Mouse (Mus musculus) limb, embryonic 15.5 days (tissue): ENCODE data around the gene Gm13285. TPM values are rescaled to one million over a fixed set of nuclear protein-coding genes. Genes with fewer than 3 reads are reported as not detected.
A peak's percentile ranks its signal among the peaks of the same experiment; 100 is the strongest.
"Not testable (repeated sequence)": the region's sequence is repeated elsewhere in the genome, so short reads cannot be mapped to it uniquely, and the experiment has no call there.

Experiments used
- ATAC-seq: fragments of 200-750 bp; cut with Nextera tagmentation; 2 replicates; pipeline ENCODE4 v1.8.0; 2017; ENCODE audit warnings: low read depth, moderate TSS enrichment; ENCODE audit not compliant: insufficient number of reproducible peaks, low FRiP score, low TSS enrichment
- H3K27ac ChIP-seq: fragments of 300-500 bp; sonication (generic); 2 replicates; pipeline ENCODE4 v1.5.1; 2015; ENCODE audit warnings: moderate library complexity, mild to moderate bottlenecking, inconsistent platforms
- H3K27me3 ChIP-seq: fragments of 300-500 bp; sonication (generic); 2 replicates; pipeline ENCODE4 v1.6.1; 2015; ENCODE audit warnings: inconsistent platforms
- H3K36me3 ChIP-seq: fragments of 300-500 bp; sonication (generic); 2 replicates; pipeline ENCODE4 v1.6.1; 2015; ENCODE audit warnings: inconsistent platforms
- H3K4me1 ChIP-seq: fragments of 300-500 bp; sonication (generic); 2 replicates; pipeline ENCODE4 v1.6.1; 2015; ENCODE audit warnings: inconsistent platforms
- H3K4me2 ChIP-seq: fragments of 300-500 bp; sonication (generic); 2 replicates; pipeline ENCODE4 v1.6.1; 2015; ENCODE audit warnings: mild to moderate bottlenecking, inconsistent platforms
- H3K4me3 ChIP-seq: fragments of 300-500 bp; sonication (generic); 2 replicates; pipeline ENCODE4 v1.5.1; 2015; ENCODE audit warnings: mild to moderate bottlenecking, inconsistent platforms
- H3K9ac ChIP-seq: fragments of 300-500 bp; sonication (generic); 2 replicates; pipeline ENCODE4 v1.6.1; 2015; ENCODE audit warnings: inconsistent platforms
- H3K9me3 ChIP-seq: fragments of 300-500 bp; sonication (generic); 2 replicates; pipeline ENCODE4 v1.6.1; 2016; ENCODE audit warnings: inconsistent platforms
- WGBS: fragments of 180-500 bp; shearing (Covaris S2); methylation state at CpG from one replicate; pipeline ENCODE4 v1.1.7; 2015; 5-methylcytosine and 5-hydroxymethylcytosine counted together
- polyA plus RNA-seq: library from polyadenylated mRNA; unstranded; fragments of >200 nt; fragmentation: Nextera tagmentation; extraction: Ambion mirVana; gene quantifications from 2 replicates; pipeline ENCODE4 v1.2.1, GENCODE M21; 2015

The Gm13285 gene
- polyA plus RNA-seq, 1 experiment from 2014 or later, result 0.93 TPM

GRCm38 (mm10) chr4:88773534-88773933 lies 25.9 kb upstream of the Gm13285 start, which contains the start of gene Gm13290:
TSS of gene Gm13290 (plus strand) at chr4:88773834.
- H3K9me3 ChIP-seq, H3K36me3 ChIP-seq, H3K4me2 ChIP-seq, H3K9ac ChIP-seq, H3K4me3 ChIP-seq, H3K27ac ChIP-seq, ATAC-seq, H3K27me3 ChIP-seq, H3K4me1 ChIP-seq: not testable (repeated sequence)
- no CpG with 5 or more reads among the region's 32 CpGs for WGBS

- H3K27me3 ChIP-seq, H3K4me1 ChIP-seq, H3K9me3 ChIP-seq, H3K4me3 ChIP-seq, H3K27ac ChIP-seq, H3K9ac ChIP-seq, ATAC-seq, H3K4me2 ChIP-seq, H3K36me3 ChIP-seq: not testable (repeated sequence)
- no CpG with 5 or more reads among the region's 29 CpGs for WGBS
Measured at GRCm38 (mm10) chr4:88776622-88777021, 22.8 kb upstream of the Gm13285 start, which contains the start of gene Gm13289. TSS of gene Gm13289 (plus strand) at chr4:88776922.

GRCm38 (mm10) chr4:88779550-88779949 lies 19.9 kb upstream of the Gm13285 start, which contains the start of gene Gm13272:
TSS of gene Gm13272 (plus strand) at chr4:88779850.
- not testable (repeated sequence) for ATAC-seq, H3K4me1 ChIP-seq, H3K27ac ChIP-seq, H3K4me2 ChIP-seq, H3K4me3 ChIP-seq, H3K27me3 ChIP-seq, H3K9me3 ChIP-seq, H3K9ac ChIP-seq, H3K36me3 ChIP-seq
- WGBS, result no CpG with 5 or more reads among the region's 29 CpGs

GRCm38 (mm10) chr4:88780320-88780719 lies 19.1 kb upstream of the Gm13285 start:
- H3K4me3 ChIP-seq, H3K36me3 ChIP-seq, H3K27me3 ChIP-seq, H3K9me3 ChIP-seq, ATAC-seq, H3K9ac ChIP-seq, H3K4me1 ChIP-seq, H3K4me2 ChIP-seq, H3K27ac ChIP-seq: not testable (repeated sequence)
- 44% methylated on average over 16 of the region's 18 CpGs for whole genome bisulfite sequencing

GRCm38 (mm10) chr4:88781831-88782230 lies 17.6 kb upstream of the Gm13285 start, which contains the start of gene Ifnz:
TSS of gene Ifnz (plus strand) at chr4:88782131.
- H3K9me3 ChIP-seq, H3K4me1 ChIP-seq, H3K27me3 ChIP-seq, H3K36me3 ChIP-seq, H3K9ac ChIP-seq, ATAC-seq: not testable (repeated sequence)
- H3K4me3 ChIP-seq, result peak within 1 kb of the TSS; percentile 24; the same call in 1 of the 2 replicates
- H3K4me2 ChIP-seq, result peak within 1 kb of the TSS; percentile 34
- peak within 1 kb of the TSS; percentile 65 for H3K27ac ChIP-seq
- WGBS, result 16% methylated on average over 5 of the region's 7 CpGs

GRCm38 (mm10) chr4:88782335-88782734 lies 17.1 kb upstream of the Gm13285 start:
- WGBS, result 0% methylated on average over 10 of the region's 31 CpGs
- ATAC-seq, H3K9me3 ChIP-seq, H3K9ac ChIP-seq, H3K27me3 ChIP-seq, H3K4me1 ChIP-seq, H3K36me3 ChIP-seq: not testable (repeated sequence)
- Histone ChIP-seq H3K27ac (peak overlapping the region; percentile 65), H3K4me2 (peak overlapping the region; percentile 34), H3K4me3 (peak overlapping the region; percentile 24; the same call in 1 of the 2 replicates)

- H3K4me1 ChIP-seq, H3K4me2 ChIP-seq, H3K27me3 ChIP-seq, H3K9me3 ChIP-seq, H3K9ac ChIP-seq, H3K27ac ChIP-seq, H3K4me3 ChIP-seq, H3K36me3 ChIP-seq, ATAC-seq: not testable (repeated sequence)
- WGBS, result no CpG with 5 or more reads among the region's 27 CpGs
Measured at GRCm38 (mm10) chr4:88785409-88785808, 14.1 kb upstream of the Gm13285 start, which contains the start of gene Gm13276. TSS of gene Gm13276 (plus strand) at chr4:88785709.

- H3K4me2 ChIP-seq, H3K36me3 ChIP-seq, H3K4me1 ChIP-seq, H3K27me3 ChIP-seq, H3K9me3 ChIP-seq, H3K9ac ChIP-seq, H3K4me3 ChIP-seq, H3K27ac ChIP-seq, ATAC-seq: not testable (repeated sequence)
- WGBS, result 0% methylated on average over 2 of the region's 28 CpGs
Measured at GRCm38 (mm10) chr4:88788402-88788801, 11.1 kb upstream of the Gm13285 start, which contains the start of gene Gm13277. TSS of gene Gm13277 (plus strand) at chr4:88788632.

- H3K4me2 ChIP-seq, H3K36me3 ChIP-seq, ATAC-seq, H3K9ac ChIP-seq, H3K4me1 ChIP-seq, H3K9me3 ChIP-seq, H3K27ac ChIP-seq, H3K4me3 ChIP-seq, H3K27me3 ChIP-seq: not testable (repeated sequence)
- WGBS, result no CpG with 5 or more reads among the region's 28 CpGs
Measured at GRCm38 (mm10) chr4:88791250-88791649, 8.2 kb upstream of the Gm13285 start, which contains the start of gene Gm13278. TSS of gene Gm13278 (plus strand) at chr4:88791550.

GRCm38 (mm10) chr4:88793936-88794675 lies 5.4 kb upstream of the Gm13285 start, which contains the start of gene Gm13275:
TSS of gene Gm13275 (plus strand) at chr4:88794487.
- not testable (repeated sequence) for H3K27me3 ChIP-seq, H3K4me1 ChIP-seq, H3K9me3 ChIP-seq, H3K4me3 ChIP-seq, H3K4me2 ChIP-seq, H3K9ac ChIP-seq, H3K36me3 ChIP-seq, H3K27ac ChIP-seq, ATAC-seq
- 0% methylated on average over 16 of the region's 52 CpGs for WGBS

GRCm38 (mm10) chr4:88797097-88797496 lies 2.4 kb upstream of the Gm13285 start, which contains the start of gene Gm13279:
TSS of gene Gm13279 (plus strand) at chr4:88797397.
- not testable (repeated sequence) for H3K9me3 ChIP-seq, H3K27ac ChIP-seq, H3K36me3 ChIP-seq, H3K4me1 ChIP-seq, H3K4me3 ChIP-seq, H3K4me2 ChIP-seq, H3K9ac ChIP-seq, H3K27me3 ChIP-seq, ATAC-seq
- WGBS, result no CpG with 5 or more reads among the region's 28 CpGs

- not testable (repeated sequence) for H3K27ac ChIP-seq, H3K9me3 ChIP-seq, H3K36me3 ChIP-seq, H3K27me3 ChIP-seq, H3K9ac ChIP-seq, H3K4me1 ChIP-seq, ATAC-seq, H3K4me2 ChIP-seq, H3K4me3 ChIP-seq
- WGBS, result no CpG with 5 or more reads among the region's 29 CpGs
Measured at GRCm38 (mm10) chr4:88802954-88803353, 3.5 kb downstream of the Gm13285 start, which contains the start of gene Gm13287. TSS of gene Gm13287 (plus strand) at chr4:88803254.
